Mouse (Mus musculus) spleen, adult 18-20 months (tissue): Measurements from ENCODE around the gene Card6.
"Not testable (repeated sequence)": the region's sequence is repeated elsewhere in the genome, so short reads cannot be mapped to it uniquely, and the experiment has no call there.

Source experiments
- DNase-seq, 2 experiments: peaks; one replicate each; pipeline ENCODE4 v3.0.0; 2022; ENCODE audit warnings: mixed read lengths in 2 of 2

Card6 gene

GRCm38 (mm10) chr15:5107686-5108654 is at the start of gene Card6:
Gene Card6, minus strand, starts transcription at chr15:5108539.
- DNase-seq: peak; percentile 36 to 44

- no peak for DNase-seq
Measured at GRCm38 (mm10) chr15:5157386-5157785, 49.0 kb upstream of the Card6 start.

- no peak for DNase-seq
Measured at GRCm38 (mm10) chr15:5156355-5156754, 48.0 kb upstream of the Card6 start.

GRCm38 (mm10) chr15:5155093-5155492 is 46.8 kb upstream of the Card6 start:
- no peak for DNase-seq

GRCm38 (mm10) chr15:5154621-5155020 is 46.3 kb upstream of the Card6 start:
- DNase-seq: no peak

GRCm38 (mm10) chr15:5152171-5152570 is 43.8 kb upstream of the Card6 start:
- DNase-seq: no peak

GRCm38 (mm10) chr15:5149187-5149586 is 40.8 kb upstream of the Card6 start:
- DNase-seq: no peak

- DNase-seq: no peak
Measured at GRCm38 (mm10) chr15:5145196-5145945, 37.0 kb upstream of the Card6 start.

- DNase-seq: peak in 1 of 2 experiments; percentile 66
Measured at GRCm38 (mm10) chr15:5144021-5144778, 35.9 kb upstream of the Card6 start.

- peak; percentile 62 to 65 for DNase-seq
Measured at GRCm38 (mm10) chr15:5143361-5144020, 35.2 kb upstream of the Card6 start, which contains the start of gene Prkaa1. Gene Prkaa1, plus strand, starts transcription at chr15:5143861.

- DNase-seq: no peak
Measured at GRCm38 (mm10) chr15:5142714-5143113, 34.4 kb upstream of the Card6 start.

GRCm38 (mm10) chr15:5142047-5142446 is 33.7 kb upstream of the Card6 start:
- DNase-seq: no peak

GRCm38 (mm10) chr15:5140357-5140756 is 32.0 kb upstream of the Card6 start:
- DNase-seq: no peak

- DNase-seq: no peak
Measured at GRCm38 (mm10) chr15:5139863-5140262, 31.5 kb upstream of the Card6 start.

- DNase-seq: no peak
Measured at GRCm38 (mm10) chr15:5139366-5139765, 31.0 kb upstream of the Card6 start.

GRCm38 (mm10) chr15:5138021-5138856 is 29.9 kb upstream of the Card6 start:
- DNase-seq: no peak

- DNase-seq: no peak
Measured at GRCm38 (mm10) chr15:5134945-5135483, 26.7 kb upstream of the Card6 start.

GRCm38 (mm10) chr15:5134179-5134578 is 25.8 kb upstream of the Card6 start:
- DNase-seq: no peak

GRCm38 (mm10) chr15:5133301-5133700 is 25.0 kb upstream of the Card6 start:
- no peak for DNase-seq

GRCm38 (mm10) chr15:5130887-5131668 is 22.7 kb upstream of the Card6 start:
- not testable (repeated sequence) for DNase-seq
